Mouse (Mus musculus) ES-E14 (cell line): ENCODE data around the gene Prrc2a. TPM values are rescaled to one million over a fixed set of nuclear protein-coding genes. Genes with fewer than 3 reads are reported as not detected.

Source experiments
- DNase-seq: peaks from one replicate; pipeline ENCODE4 v3.0.0-alpha.2; 2013; ENCODE audit warnings: low read depth, low spot score
- H3K27ac ChIP-seq: 2 replicates; pipeline ENCODE4 v1.5.1; 2012; ENCODE audit warnings: low read depth, mild to moderate bottlenecking, low read length, moderate library complexity, mixed read lengths; ENCODE audit not compliant: poor library complexity, insufficient read depth, severe bottlenecking
- H3K36me3 ChIP-seq: 2 replicates; pipeline ENCODE4 v1.6.1; 2012; ENCODE audit warnings: mild to moderate bottlenecking, low read length, moderate library complexity, mixed read lengths; ENCODE audit not compliant: control insufficient read depth, poor library complexity, insufficient read depth, severe bottlenecking
- H3K4me1 ChIP-seq, 2 experiments: fragments of 150-350 bp in 1 of 2; sonication (generic) in 1 of 2; 2 replicates each; pipeline ENCODE4 v1.6.1; 2012; ENCODE audit warnings: low read length in 2 of 2, mild to moderate bottlenecking in 1 of 2, mixed read lengths in 1 of 2; ENCODE audit not compliant: control insufficient read depth in 2 of 2, insufficient read depth in 2 of 2, poor library complexity in 1 of 2
- H3K4me3 ChIP-seq, 2 experiments: fragments of 150-350 bp in 1 of 2; sonication (generic) in 1 of 2; 2 replicates each; pipeline ENCODE4 v1.5.1; 2012; ENCODE audit warnings: low read length in 2 of 2, low read depth in 1 of 2, mild to moderate bottlenecking in 1 of 2, mixed read lengths in 1 of 2; ENCODE audit not compliant: insufficient read depth in 1 of 2, poor library complexity in 1 of 2, severe bottlenecking in 1 of 2
- H3K9ac ChIP-seq: 2 replicates; pipeline ENCODE4 v1.6.1; 2012; ENCODE audit warnings: low read depth, mild to moderate bottlenecking, low read length, mixed read lengths; ENCODE audit not compliant: poor library complexity, insufficient read depth, severe bottlenecking
- H3K9me3 ChIP-seq: fragments of 150-350 bp; sonication (generic); 2 replicates; pipeline ENCODE4 v1.6.1; 2012; ENCODE audit warnings: low read depth, mild to moderate bottlenecking, low read length; ENCODE audit not compliant: control insufficient read depth, insufficient read depth
- CHD2 ChIP-seq: IDR thresholded peaks from 2 replicates; pipeline ENCODE4 v1.6.1; 2014; ENCODE audit warnings: mild to moderate bottlenecking, low read depth, low read length, inconsistent platforms
- HCFC1 ChIP-seq: IDR thresholded peaks from 2 replicates; pipeline ENCODE4 v1.6.1; 2012; ENCODE audit warnings: low read length, inconsistent platforms, borderline replicate concordance; ENCODE audit not compliant: insufficient read depth
- MAFK ChIP-seq: IDR thresholded peaks from 2 replicates; pipeline ENCODE4 v1.6.1; 2014; ENCODE audit warnings: mild to moderate bottlenecking, low read depth, low read length, inconsistent platforms; ENCODE audit not compliant: insufficient read depth
- ZC3H11A ChIP-seq: IDR thresholded peaks from 2 replicates; pipeline ENCODE4 v1.6.1; 2012; ENCODE audit warnings: low read depth, mild to moderate bottlenecking, inconsistent platforms, low read length, borderline replicate concordance
- ZNF384 ChIP-seq: IDR thresholded peaks from 2 replicates; pipeline ENCODE4 v1.6.1; 2012; ENCODE audit warnings: low read depth, low read length, inconsistent platforms
- in situ Hi-C, 2 experiments: fragments of 600-800 bp; cut with MboI; formaldehyde crosslinking; loops; one replicate each; pipeline ENCODE4 v1.15.1; 2025; ENCODE audit warnings: low sequenced_read_pairs in 2 of 2, inconsistent platforms in 1 of 2; ENCODE audit not compliant: unreplicated experiment in 2 of 2
- total RNA-seq: library from RNA; depleted of rRNA; stranded (reverse); fragments of 300-350 nt; gene quantifications from 2 replicates; pipeline ENCODE4 v1.2.3, GENCODE M21; 2012

The Prrc2a gene
- total RNA-seq, 1 experiment = 161 TPM

DNA sequence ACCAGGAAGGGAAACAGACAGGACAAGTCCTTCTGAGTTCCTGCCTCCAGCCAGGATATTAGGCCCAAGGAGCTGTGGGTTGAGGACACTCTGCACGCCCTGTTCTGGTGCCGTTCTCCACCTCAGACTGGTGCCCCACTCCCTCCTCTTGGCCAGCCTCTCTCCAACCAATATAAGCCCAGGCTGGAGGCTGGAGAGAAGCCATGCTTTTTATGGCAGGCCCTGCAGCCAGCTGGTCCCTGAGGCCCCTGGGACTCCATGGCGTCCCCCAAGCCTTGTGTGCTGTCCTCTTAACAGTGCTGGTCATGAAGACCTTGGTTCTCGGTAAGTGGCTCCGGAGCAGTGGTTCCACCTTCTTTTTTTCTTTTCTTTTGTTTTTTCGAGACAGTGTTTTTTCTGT, 56.6 kb downstream of the Prrc2a start, which contains the start of gene Ly6g5c:
TSS of gene Ly6g5c (plus strand) at position 183 of the 400 bp plus-strand sequence.
- in situ Hi-C loops = loop anchor here in 1 of 2 experiments (25.0 kb wide), 1 partner anchor 96 kb away; the partner anchor contains the start of genes Vars and Vwa7

GRCm38 (mm10) chr17:35106522-35106921, 58.2 kb downstream of the Prrc2a start:
- Histone ChIP-seq H3K4me1 (peaks cover 0 to 3% of the 10 kb centered on the region in 2 experiments; a peak in 1 of 4 replicates), H3K27ac (no peak overlapping the region), H3K4me3 (no peak overlapping the region), H3K9me3 (no peaks in the 10 kb centered on the region), H3K36me3 (peaks cover 7% of the 10 kb centered on the region; the same call in 1 of the 2 replicates), H3K9ac (no peak overlapping the region)
- in situ Hi-C loops = loop anchor here in 1 of 2 experiments (25.0 kb wide), 1 partner anchor 94 kb away; the partner anchor contains the start of genes Vars and Vwa7
- no peak for TF ChIP-seq MAFK
- DNase-seq = no peak

More for the DNA sequence above, 56.6 kb downstream of the Prrc2a start, which contains the start of gene Ly6g5c:
- no peak for DNase-seq
- Histone ChIP-seq H3K27ac (no peak within 1 kb of the TSS), H3K36me3 (no peaks in the 10 kb centered on the region), H3K4me3 (no peak within 1 kb of the TSS), H3K4me1 (peaks cover 0 to 3% of the 10 kb centered on the region in 2 experiments; a peak in 1 of 4 replicates), H3K9me3 (no peaks in the 10 kb centered on the region), H3K9ac (no peak within 1 kb of the TSS)
- TF ChIP-seq HCFC1 = no peak

DNA sequence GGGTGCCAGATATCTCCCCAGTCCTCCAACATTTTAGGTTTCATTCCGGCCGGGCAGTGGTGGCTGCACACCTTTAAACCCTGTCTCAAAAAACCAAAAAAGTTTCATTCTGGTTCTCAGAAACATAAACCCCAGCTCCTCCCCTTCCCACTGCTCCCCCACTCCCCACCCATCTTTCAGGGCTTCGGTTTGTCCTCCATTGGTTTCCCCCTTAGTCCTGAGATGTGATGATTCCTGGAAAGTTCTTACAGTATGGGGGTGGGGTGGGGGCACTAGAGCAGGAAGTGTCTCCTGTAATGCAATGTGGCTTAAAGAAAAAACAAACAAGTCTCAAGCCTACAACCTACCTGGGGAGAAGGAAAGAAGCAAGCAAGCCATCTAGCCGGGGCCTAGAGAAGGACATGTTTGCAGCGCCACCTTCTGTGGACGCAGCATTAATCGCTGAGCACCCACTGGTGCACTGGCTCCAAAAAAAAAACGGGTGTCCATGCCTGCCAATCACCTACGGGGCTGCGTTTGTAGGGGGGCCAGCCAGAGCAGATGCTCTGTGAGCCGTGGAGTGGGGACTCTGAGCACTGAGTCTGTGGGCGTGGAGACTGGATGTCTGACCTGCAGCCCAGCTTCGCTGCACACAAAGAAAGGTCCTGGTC, 58.8 kb downstream of the Prrc2a start:
- H3K4me3 ChIP-seq = no peak overlapping the region; a peak in 1 of 4 replicates
- H3K9ac ChIP-seq = no peak overlapping the region
- TF ChIP-seq CHD2 = no peak
- TF ChIP-seq ZNF384 = peak; percentile 62
- no peak overlapping the region for H3K27ac ChIP-seq
- in situ Hi-C loops = loop anchor here in 1 of 2 experiments (25.0 kb wide), 1 partner anchor 94 kb away; the partner anchor contains the start of genes Vars and Vwa7
- DNase-seq = no peak
- peaks cover 0 to 3% of the 10 kb centered on the region in 2 experiments; a peak in 1 of 4 replicates for H3K4me1 ChIP-seq
- peaks cover 12% of the 10 kb centered on the region; the same call in 1 of the 2 replicates for H3K36me3 ChIP-seq
- H3K9me3 ChIP-seq = no peaks in the 10 kb centered on the region

DNA sequence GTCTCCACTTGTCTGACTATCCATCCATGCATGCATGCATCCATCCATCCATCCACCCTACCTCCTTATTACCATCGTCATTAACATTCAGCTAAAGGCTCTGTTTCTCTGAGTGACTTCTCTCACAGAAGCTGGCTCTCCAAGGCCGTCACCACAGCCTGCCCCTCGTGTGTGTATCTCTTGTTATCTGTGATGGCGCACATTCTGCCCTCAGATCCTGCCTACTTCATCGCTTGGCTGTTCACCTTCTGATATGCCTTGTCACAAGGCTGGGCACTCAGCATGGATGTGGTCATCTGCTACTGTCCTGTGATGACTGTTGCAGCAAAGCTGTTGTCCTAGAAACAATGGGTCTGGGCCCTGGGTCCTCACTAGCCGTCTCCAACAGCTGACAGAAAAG, 59.9 kb downstream of the Prrc2a start:
- H3K9ac ChIP-seq = no peak overlapping the region
- H3K27ac ChIP-seq = no peak overlapping the region
- no peak overlapping the region for H3K4me3 ChIP-seq
- peaks cover 14% of the 10 kb centered on the region; the same call in 1 of the 2 replicates for H3K36me3 ChIP-seq
- no peaks in the 10 kb centered on the region for H3K9me3 ChIP-seq
- DNase-seq = no peak
- in situ Hi-C loops = loop anchor here in 1 of 2 experiments (25.0 kb wide), 1 partner anchor 92 kb away; the partner anchor contains the start of genes Vars and Vwa7
- peaks cover 0 to 7% of the 10 kb centered on the region in 2 experiments; a peak in 1 of 4 replicates for H3K4me1 ChIP-seq
- TF ChIP-seq CHD2 (no peak), MAFK (no peak), ZC3H11A (no peak), ZNF384 (no peak), HCFC1 (no peak)
